Mouse (Mus musculus) erythroblast, embryonic 14.5 days (primary cell): Measurements from ENCODE around the gene Arhgap32.

Source experiments
- GATA1 ChIP-seq: IDR thresholded peaks from 2 replicates; pipeline ENCODE4 v1.6.1; 2012; ENCODE audit warnings: low read length, inconsistent platforms, mixed read lengths
- TAL1 ChIP-seq: IDR thresholded peaks from 3 replicates; pipeline ENCODE4 v1.6.1; 2012; ENCODE audit warnings: low read length, inconsistent platforms, mixed read lengths

GRCm38 (mm10) chr9:32146257-32146996 is 30.5 kb downstream of the Arhgap32 start:
- TF ChIP-seq GATA1, result no peak
- no peak for TF ChIP-seq TAL1
